Mouse (Mus musculus): ENCODE data around the gene Mlst8. TPM values are rescaled to one million over a fixed set of nuclear protein-coding genes. Genes with fewer than 3 reads are reported as not detected.

Gene Mlst8
- polyA plus RNA-seq, 1 experiment, result 8.5 TPM

GRCm38 (mm10) chr17:24454756-24455522 lies 23.9 kb downstream of the Mlst8 start:
- TF ChIP-seq GATA1 (IDR thresholded peaks at IDR 0.05; ENCODE audit: low read length), result no peak

DNA sequence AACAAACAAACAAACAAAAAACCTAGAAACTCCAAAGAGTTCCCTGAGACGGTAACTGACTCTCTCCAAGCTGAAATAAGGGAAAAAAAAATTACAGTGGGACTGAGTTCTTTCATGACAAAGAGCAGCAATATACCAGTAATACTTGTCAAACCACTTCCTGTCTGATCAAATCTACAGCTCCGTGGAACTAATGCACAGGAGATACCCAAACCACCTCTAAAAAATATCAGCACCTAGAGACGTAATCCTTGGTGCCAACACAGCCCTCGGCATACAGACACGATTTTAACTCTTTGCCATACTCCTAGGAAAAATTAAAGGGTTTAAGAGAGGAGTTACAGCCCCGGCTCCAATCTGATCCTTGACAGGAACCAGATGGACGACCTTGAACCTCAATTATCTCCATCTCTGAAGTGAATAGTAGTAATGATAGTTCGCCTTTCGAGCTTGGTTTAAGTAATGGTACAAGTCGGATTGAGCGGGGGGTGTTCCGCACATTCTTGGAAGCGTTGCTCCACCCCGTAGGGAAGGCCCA lies 24.6 kb downstream of the Mlst8 start:
- peak; percentile 11 for TF ChIP-seq GATA1 (IDR thresholded peaks at IDR 0.05; ENCODE audit: low read length)

DNA sequence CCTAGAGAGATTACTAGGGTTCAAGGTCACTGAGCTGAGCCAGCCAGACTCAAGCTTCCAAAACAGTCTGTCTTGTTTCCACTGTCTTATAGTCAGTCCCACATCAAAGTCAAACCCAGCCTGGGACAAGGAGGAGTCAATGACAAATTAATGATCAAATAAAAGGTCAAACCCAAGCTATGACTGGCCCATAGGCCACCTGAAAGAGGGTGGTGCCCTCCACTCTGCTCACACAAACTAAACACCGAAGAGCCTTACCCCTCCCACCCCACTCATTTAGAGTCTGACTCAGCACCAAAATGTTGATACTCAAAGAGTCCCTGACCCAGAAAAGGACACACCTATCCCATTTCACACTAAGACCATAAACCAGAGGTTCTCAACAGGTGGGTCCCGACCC lies 25.5 kb downstream of the Mlst8 start:
- no peak for TF ChIP-seq GATA1 (IDR thresholded peaks at IDR 0.05; ENCODE audit: low read length)

- no peak for TF ChIP-seq GATA1 (IDR thresholded peaks at IDR 0.05; ENCODE audit: low read length)
Measured at GRCm38 (mm10) chr17:24451220-24451619, 27.7 kb downstream of the Mlst8 start.

- TF ChIP-seq GATA1 (IDR thresholded peaks at IDR 0.05; ENCODE audit: low read length), result no peak
Measured at GRCm38 (mm10) chr17:24449507-24449906, 29.4 kb downstream of the Mlst8 start.

DNA sequence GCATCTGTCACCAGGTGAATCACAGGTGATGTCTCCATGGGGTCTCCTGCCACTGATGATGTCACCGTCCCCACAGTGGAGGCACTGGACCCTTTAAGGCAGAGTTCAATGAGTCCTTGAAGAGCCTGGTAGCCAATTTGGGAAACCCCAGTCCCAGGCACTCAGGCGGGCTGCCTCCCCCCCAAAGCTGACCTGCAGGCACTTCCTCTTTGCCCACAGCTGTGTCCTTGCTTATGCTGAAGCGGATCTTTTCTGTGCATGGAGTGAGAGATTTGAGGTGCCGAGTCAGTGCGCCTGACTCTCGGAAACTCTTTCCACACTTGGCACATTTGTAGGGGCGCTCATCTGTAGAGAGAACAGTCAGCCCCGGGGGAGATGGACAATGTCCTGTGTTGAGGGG lies 32.3 kb downstream of the Mlst8 start:
- no peak for TF ChIP-seq GATA1 (IDR thresholded peaks at IDR 0.05; ENCODE audit: low read length)

DNA sequence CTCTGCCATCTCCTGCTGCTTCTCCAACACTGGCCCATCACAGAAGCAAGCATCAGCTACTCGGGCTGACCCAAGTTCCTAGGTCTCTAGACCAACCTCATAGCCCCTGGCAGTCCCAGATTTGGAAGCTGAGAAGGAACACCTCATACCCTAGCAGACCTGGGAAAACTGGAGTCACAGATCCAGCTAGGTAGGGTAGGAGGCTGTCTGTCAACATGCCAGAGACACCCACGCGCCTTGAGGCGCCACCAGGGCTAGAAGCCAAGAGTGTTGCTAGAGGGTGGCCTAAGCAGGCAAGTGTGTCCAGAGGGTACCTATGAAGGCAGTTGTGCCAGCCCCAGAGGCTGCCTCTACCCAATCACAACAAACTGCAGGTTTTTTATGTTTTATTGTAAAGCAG lies 35.5 kb downstream of the Mlst8 start:
- TF ChIP-seq GATA1 (IDR thresholded peaks at IDR 0.05; ENCODE audit: low read length), result no peak

DNA sequence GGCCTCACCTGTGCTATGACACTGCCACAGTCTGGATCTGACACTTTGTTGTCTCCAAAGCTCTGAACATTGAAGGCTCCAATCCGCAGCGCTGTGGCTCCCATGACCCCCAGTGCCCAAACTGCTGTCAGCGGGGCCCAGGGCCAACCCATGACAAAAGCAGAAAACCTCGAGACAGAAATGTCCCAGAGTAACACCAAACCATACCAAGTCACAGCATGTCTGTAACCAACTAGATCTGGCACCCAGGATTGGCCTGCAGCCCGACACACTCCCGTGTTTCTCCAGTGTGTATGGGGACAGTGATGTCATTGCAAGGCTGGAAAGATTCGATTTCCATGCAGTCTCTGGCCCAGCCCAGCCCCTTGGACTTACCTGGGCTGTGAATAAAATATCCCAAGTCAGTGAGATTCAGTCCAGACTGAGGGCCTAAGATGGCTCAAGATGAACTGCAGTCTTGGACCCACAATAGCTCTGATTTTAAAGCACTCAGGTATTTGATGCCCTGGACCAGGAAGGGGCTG lies 36.2 kb downstream of the Mlst8 start, which contains the start of gene Dnase1l2:
TSS of gene Dnase1l2 (minus strand) at position 474 of the 524 bp plus-strand sequence.
- no peak for TF ChIP-seq GATA1 (IDR thresholded peaks at IDR 0.05; ENCODE audit: low read length)

DNA sequence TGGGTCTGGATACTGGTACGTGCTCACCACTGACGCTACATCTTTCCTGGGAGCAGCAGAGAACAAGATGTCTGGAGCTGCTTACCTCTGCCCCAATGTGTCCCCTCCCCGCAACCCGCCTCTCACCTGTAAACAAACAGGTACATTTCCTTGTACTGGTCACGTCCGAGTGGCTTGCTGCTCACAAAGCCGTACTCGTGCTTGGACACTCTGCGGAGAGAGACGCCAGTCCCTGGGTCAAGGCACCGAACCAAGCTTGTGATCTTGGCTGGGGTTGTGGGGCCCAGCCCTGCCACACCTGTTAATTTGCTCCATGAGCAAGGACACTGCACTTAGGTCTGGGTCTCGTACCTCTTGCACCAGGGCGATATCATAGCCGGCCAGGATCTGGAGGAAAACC lies 36.8 kb downstream of the Mlst8 start:
- TF ChIP-seq GATA1 (IDR thresholded peaks at IDR 0.05; ENCODE audit: low read length), result no peak

GRCm38 (mm10) chr17:24441148-24441547 lies 37.7 kb downstream of the Mlst8 start:
- no peak for TF ChIP-seq GATA1 (IDR thresholded peaks at IDR 0.05; ENCODE audit: low read length)

DNA sequence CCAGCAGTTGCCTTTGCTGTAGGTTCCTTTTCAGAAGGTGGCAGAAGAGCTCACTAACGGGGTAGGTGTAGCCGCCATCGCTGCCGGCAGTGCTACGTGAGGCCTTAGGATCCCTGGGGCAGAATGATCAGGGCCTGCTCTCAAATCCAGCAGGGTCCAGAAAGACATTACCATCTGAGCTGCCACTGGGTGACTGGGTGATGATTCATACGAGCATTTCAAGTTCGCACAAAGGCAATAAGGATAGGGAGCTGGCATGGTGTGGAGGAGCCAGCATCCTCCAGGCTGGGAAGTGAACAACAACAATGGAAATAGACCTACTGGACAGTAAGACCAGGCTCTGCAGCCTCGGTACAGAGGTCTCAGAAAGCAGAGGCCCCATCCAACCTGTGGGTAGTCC lies 38.5 kb downstream of the Mlst8 start:
- TF ChIP-seq GATA1 (IDR thresholded peaks at IDR 0.05; ENCODE audit: low read length), result no peak

DNA sequence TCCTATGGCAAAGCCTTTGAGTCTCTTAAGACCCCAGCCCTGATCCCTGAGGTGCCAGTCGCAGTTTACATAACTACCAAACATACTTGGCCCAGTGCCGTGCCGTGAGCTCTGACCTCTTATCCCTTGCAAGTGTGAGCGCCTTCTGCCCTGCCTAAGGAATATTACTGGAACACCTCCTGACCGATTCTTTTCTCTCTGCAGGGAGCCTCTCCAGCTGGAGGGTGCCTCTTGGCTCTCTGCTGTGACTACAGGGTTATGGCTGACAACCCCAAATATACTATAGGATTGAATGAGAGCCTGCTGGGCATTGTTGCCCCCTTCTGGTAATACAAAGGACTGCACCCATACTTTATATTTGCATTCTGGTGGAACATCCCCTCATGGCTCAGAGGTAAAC lies 41.9 kb downstream of the Mlst8 start:
- no peak for TF ChIP-seq GATA1 (IDR thresholded peaks at IDR 0.05; ENCODE audit: low read length)

DNA sequence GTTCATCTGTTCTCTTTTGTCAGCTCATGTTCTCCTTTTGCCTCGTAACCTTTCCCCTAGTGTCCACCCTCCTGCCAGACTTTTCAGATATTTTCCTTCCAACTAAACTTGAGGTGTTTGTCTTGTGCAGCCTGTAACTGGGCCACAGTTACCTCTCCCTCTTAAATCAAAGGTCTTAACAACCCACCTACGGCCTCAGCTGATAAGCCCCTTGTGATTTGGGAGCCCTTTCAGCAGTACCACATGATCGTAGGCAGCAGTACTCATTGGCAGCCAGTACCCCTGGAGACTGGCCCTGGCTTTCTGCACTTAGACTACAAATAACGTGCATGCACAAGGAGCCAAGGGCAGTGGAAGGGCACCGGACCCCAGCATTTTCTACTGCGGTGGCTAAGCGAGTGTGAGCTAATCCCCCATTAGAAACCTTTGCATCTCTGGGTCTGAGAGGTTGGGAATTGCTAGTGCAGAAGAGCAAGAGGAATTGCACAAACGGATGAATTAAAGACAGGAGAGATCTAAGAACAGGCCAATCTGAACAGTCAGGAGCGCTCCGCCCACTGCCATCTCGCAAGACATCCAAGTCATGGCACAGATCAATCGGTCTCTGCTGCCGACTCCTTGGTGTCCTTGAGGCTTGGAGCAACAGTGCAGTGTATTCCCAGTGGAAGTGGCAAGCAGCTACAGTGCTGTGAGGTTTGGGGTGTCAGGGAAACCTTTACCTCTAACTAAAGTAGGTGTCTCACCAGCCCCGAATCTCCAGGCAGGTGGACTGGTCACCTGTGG lies 49.5 kb downstream of the Mlst8 start:
- TF ChIP-seq GATA1 (IDR thresholded peaks at IDR 0.05; ENCODE audit: low read length), result no peak

DNA sequence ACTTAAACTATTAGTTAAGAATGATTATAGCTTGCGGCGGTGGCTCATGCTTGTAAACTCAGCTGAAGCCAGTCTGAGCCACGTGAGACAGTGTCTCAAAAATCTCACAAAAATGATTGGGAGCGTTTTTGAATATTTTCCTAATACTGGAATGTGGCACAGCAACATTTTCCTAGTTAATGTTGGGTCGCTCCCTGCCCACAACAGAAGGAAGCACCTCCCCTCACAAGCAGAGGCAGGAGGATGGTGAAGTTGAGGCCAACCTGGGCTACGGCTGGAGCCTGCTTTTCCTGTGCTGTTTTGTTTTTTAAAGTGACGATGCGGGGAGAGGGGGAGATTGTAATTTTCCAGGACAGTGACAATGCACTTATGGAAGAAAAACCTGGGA lies 51.7 kb downstream of the Mlst8 start:
- no peak for TF ChIP-seq GATA1 (IDR thresholded peaks at IDR 0.05; ENCODE audit: low read length)

- TF ChIP-seq GATA1 (IDR thresholded peaks at IDR 0.05; ENCODE audit: low read length), result no peak
Measured at GRCm38 (mm10) chr17:24426471-24427169, 52.3 kb downstream of the Mlst8 start, which contains the start of gene Eci1. TSS of gene Eci1 (plus strand) at chr17:24426641.

- TF ChIP-seq GATA1 (IDR thresholded peaks at IDR 0.05; ENCODE audit: low read length), result no peak
Measured at GRCm38 (mm10) chr17:24425905-24426304, 53.0 kb downstream of the Mlst8 start.
